9 mouse cellular contexts compared by ENCODE assay signal in genomic region chr10:126961757-126962156, GRCm38 (mm10). TPM values are rescaled to one million over a fixed set of nuclear protein-coding genes. Genes with fewer than 3 reads are reported as not detected.
DNase-seq lines count a peak whose midpoint lies in the region; ATAC-seq and TF ChIP-seq lines count a peak whose summit lies in the region.
"Had no signal": no experiment of that assay in that cellular context is flagged by ENCODE, and none has a peak within 500 bp of the region (broad histone marks: within the 10 kb centered on the region; RNA-seq: fewer than 3 reads in every experiment).

No protein-coding gene starts in this region.

- no peak for ATAC-seq in hindbrain, embryonic 14.5 days (ENCODE audit: low FRiP score)
- peak; percentile 10; the same call in 1 of the 2 replicates for ATAC-seq in forebrain, embryonic 13.5 days
- ATAC-seq in hindbrain, embryonic 13.5 days (ENCODE audit: low FRiP score) = no peak
- peak; percentile 5; the same call in 1 of the 2 replicates for ATAC-seq in limb, embryonic 14.5 days (ENCODE audit: low FRiP score, low read depth)
- ATAC-seq in megakaryocyte, adult 5-6 weeks (ENCODE audit: poor library complexity, severe bottlenecking) = no peak
- no peak for ATAC-seq in midbrain, embryonic 16.5 days

- H3K9me3 ChIP-seq in hindbrain, embryonic 10.5 days = 0 out of 2 replicates have a peak, but pooled peaks cover 2% of the 10 kb centered on the region
- no peaks in the 10 kb centered on the region for H3K9me3 ChIP-seq in hindbrain, embryonic 14.5 days (ENCODE audit: control insufficient read depth, low read length)
- no peaks in the 10 kb centered on the region for H3K9me3 ChIP-seq in forebrain, embryonic 13.5 days (replicated peaks)
- H3K9me3 ChIP-seq in hindbrain, embryonic 13.5 days = no peaks in the 10 kb centered on the region
- no peaks in the 10 kb centered on the region for H3K9me3 ChIP-seq in limb, embryonic 14.5 days (ENCODE audit: control insufficient read depth, low read length)
- no peaks in the 10 kb centered on the region for H3K9me3 ChIP-seq in midbrain, embryonic 16.5 days (replicated peaks; ENCODE audit: control insufficient read depth, low read length, poor library complexity, severe bottlenecking)

- H3K36me3 ChIP-seq in hindbrain, embryonic 10.5 days = no peaks in the 10 kb centered on the region
- no peaks in the 10 kb centered on the region for H3K36me3 ChIP-seq in hindbrain, embryonic 14.5 days (replicated peaks; ENCODE audit: control insufficient read depth, insufficient read depth)
- H3K36me3 ChIP-seq in forebrain, embryonic 13.5 days (ENCODE audit: poor library complexity, severe bottlenecking) = no peaks in the 10 kb centered on the region
- H3K36me3 ChIP-seq in hindbrain, embryonic 13.5 days = no peaks in the 10 kb centered on the region
- H3K36me3 ChIP-seq in limb, embryonic 14.5 days (ENCODE audit: control insufficient read depth, insufficient read depth, low read length) = no peaks in the 10 kb centered on the region
- H3K36me3 ChIP-seq in midbrain, embryonic 16.5 days (ENCODE audit: control insufficient read depth, insufficient read depth, low read length) = no peaks in the 10 kb centered on the region

- peaks cover 46% of the 10 kb centered on the region for H3K4me1 ChIP-seq in hindbrain, embryonic 10.5 days (replicated peaks)
- peaks cover 12% of the 10 kb centered on the region for H3K4me1 ChIP-seq in hindbrain, embryonic 14.5 days (replicated peaks; ENCODE audit: control insufficient read depth, insufficient read depth, low read length)
- peaks cover 29% of the 10 kb centered on the region for H3K4me1 ChIP-seq in forebrain, embryonic 13.5 days
- H3K4me1 ChIP-seq in hindbrain, embryonic 13.5 days (replicated peaks) = peaks cover 23% of the 10 kb centered on the region
- H3K4me1 ChIP-seq in limb, embryonic 14.5 days (ENCODE audit: control insufficient read depth, insufficient read depth, low read length) = peaks cover 37% of the 10 kb centered on the region
- H3K4me1 ChIP-seq in midbrain, embryonic 16.5 days (ENCODE audit: control insufficient read depth, insufficient read depth, low read length) = peaks cover 12% of the 10 kb centered on the region

- DNase-seq in hindbrain, embryonic 10.5 days (ENCODE audit: low spot score) = no peak
- DNase-seq in hindbrain, embryonic 14.5 days (ENCODE audit: low spot score) = no peak
- DNase-seq in adrenal gland, postnatal 25 days = peak; percentile 62
- no peak for DNase-seq in limb, embryonic 14.5 days (ENCODE audit: low spot score)

- H3K4me2 ChIP-seq in hindbrain, embryonic 14.5 days (replicated peaks) = no peak overlapping the region
- peak overlapping the region; percentile 19 for H3K4me2 ChIP-seq in forebrain, embryonic 13.5 days
- H3K4me2 ChIP-seq in hindbrain, embryonic 13.5 days = 0 out of 2 replicates have a peak overlapping the region, but pooled peaks have one; percentile 2
- peak overlapping the region; percentile 25; the same call in 1 of the 2 replicates for H3K4me2 ChIP-seq in limb, embryonic 14.5 days (replicated peaks; ENCODE audit: low read depth, low read length, severe bottlenecking)
- H3K4me2 ChIP-seq in midbrain, embryonic 16.5 days (ENCODE audit: low read length) = no peak overlapping the region

- TF ChIP-seq POLR2A in limb, embryonic 14.5 days (IDR thresholded peaks at IDR 0.05; ENCODE audit: borderline replicate concordance, extremely low read depth, insufficient read depth, insufficient read length) = no peak

- H3K4me3 ChIP-seq in hindbrain, embryonic 10.5 days = peak overlapping the region; percentile 16; the same call in 1 of the 2 replicates
- H3K4me3 ChIP-seq in hindbrain, embryonic 14.5 days (replicated peaks; ENCODE audit: low read length) = no peak overlapping the region
- H3K4me3 ChIP-seq in forebrain, embryonic 13.5 days = no peak overlapping the region
- no peak overlapping the region for H3K4me3 ChIP-seq in hindbrain, embryonic 13.5 days
- no peak overlapping the region for H3K4me3 ChIP-seq in limb, embryonic 14.5 days (replicated peaks; ENCODE audit: low read length)
- no peak overlapping the region for H3K4me3 ChIP-seq in midbrain, embryonic 16.5 days (ENCODE audit: low read depth, low read length)
- H3K4me3 ChIP-seq: megakaryocyte, embryonic 14.5 days had no signal

- H3K9ac ChIP-seq in hindbrain, embryonic 14.5 days = no peak overlapping the region
- H3K9ac ChIP-seq in forebrain, embryonic 13.5 days = no peak overlapping the region
- H3K9ac ChIP-seq in hindbrain, embryonic 13.5 days = no peak overlapping the region
- H3K9ac ChIP-seq in limb, embryonic 14.5 days (ENCODE audit: low read depth, low read length, severe bottlenecking) = no peak overlapping the region
- no peak overlapping the region for H3K9ac ChIP-seq in midbrain, embryonic 16.5 days (ENCODE audit: low read depth, low read length)

- peaks cover 38% of the 10 kb centered on the region for H3K27me3 ChIP-seq in hindbrain, embryonic 10.5 days (ENCODE audit: insufficient read depth, poor library complexity, severe bottlenecking)
- peaks cover 49% of the 10 kb centered on the region for H3K27me3 ChIP-seq in hindbrain, embryonic 14.5 days (ENCODE audit: control insufficient read depth, insufficient read depth, low read length)
- H3K27me3 ChIP-seq in forebrain, embryonic 13.5 days = peaks cover 3% of the 10 kb centered on the region; the same call in 1 of the 2 replicates
- H3K27me3 ChIP-seq in hindbrain, embryonic 13.5 days = peaks cover 76% of the 10 kb centered on the region
- H3K27me3 ChIP-seq in limb, embryonic 14.5 days (ENCODE audit: control insufficient read depth, insufficient read depth, low read length) = no peaks in the 10 kb centered on the region
- H3K27me3 ChIP-seq in midbrain, embryonic 16.5 days (ENCODE audit: control insufficient read depth, insufficient read depth, low read depth, low read length) = no peaks in the 10 kb centered on the region

- WGBS in hindbrain, embryonic 10.5 days = 59% methylated on average over 10 of the region's 10 CpGs
- WGBS in hindbrain, embryonic 14.5 days = 61% methylated on average over 10 of the region's 10 CpGs
- 47% methylated on average over 10 of the region's 10 CpGs for WGBS in forebrain, embryonic 13.5 days
- WGBS in hindbrain, embryonic 13.5 days = 59% methylated on average over 10 of the region's 10 CpGs
- WGBS in limb, embryonic 14.5 days = 77% methylated on average over 10 of the region's 10 CpGs
- 62% methylated on average over 10 of the region's 10 CpGs for WGBS in midbrain, embryonic 16.5 days

- peak overlapping the region; percentile 31 for H3K27ac ChIP-seq in hindbrain, embryonic 10.5 days
- no peak overlapping the region for H3K27ac ChIP-seq in hindbrain, embryonic 14.5 days
- peak overlapping the region; percentile 65 for H3K27ac ChIP-seq in forebrain, embryonic 13.5 days
- H3K27ac ChIP-seq in hindbrain, embryonic 13.5 days = 0 out of 2 replicates have a peak overlapping the region, but pooled peaks have one; percentile 4
- H3K27ac ChIP-seq in limb, embryonic 14.5 days (replicated peaks; ENCODE audit: low read depth, low read length) = peak overlapping the region; percentile 89
- no peak overlapping the region for H3K27ac ChIP-seq in midbrain, embryonic 16.5 days (ENCODE audit: low read length)

RNA-seq across cellular contexts. Expression of gene Ctdsp2, which starts 16.8 kb away (rescaled TPM):
- 33.5 and 36.5 TPM in 2 replicates for polyA plus RNA-seq in hindbrain, embryonic 10.5 days (2016; fragmentation: Nextera tagmentation; extraction: Ambion mirVana)
- polyA plus RNA-seq in hindbrain, embryonic 14.5 days (2014; fragmentation: Nextera tagmentation; extraction: Ambion mirVana) = 22.9 and 25.0 TPM in 2 replicates
- total RNA-seq in adrenal gland, postnatal 25 days (2021) = 125 and 197 TPM in 2 replicates
- polyA plus RNA-seq in forebrain, embryonic 13.5 days (2015; fragmentation: Nextera tagmentation; extraction: Ambion mirVana) = 27.8 and 30.9 TPM in 2 replicates
- 18.9 and 19.8 TPM in 2 replicates for polyA plus RNA-seq in hindbrain, embryonic 13.5 days (2015; fragmentation: Nextera tagmentation; extraction: Ambion mirVana)
- polyA plus RNA-seq in limb, embryonic 14.5 days (2012; rRNA removed) = 230 and 284 TPM in 2 replicates
- 143 and 153 TPM in 2 replicates for polyA plus RNA-seq in limb, embryonic 14.5 days (2014; fragmentation: Nextera tagmentation; extraction: Ambion mirVana)
- total RNA-seq in megakaryocyte, adult 5-6 weeks (2015) = 73.2 and 75.2 TPM in 2 replicates
- total RNA-seq in megakaryocyte, adult 5-6 weeks (2017) = 38.0 and 41.9 TPM in 2 replicates
- 12.0 and 13.5 TPM in 2 replicates for polyA plus RNA-seq in midbrain, embryonic 16.5 days (2015; fragmentation: Nextera tagmentation; extraction: Ambion mirVana)

RNA-seq across cellular contexts. Expression of gene Avil, which starts 38.8 kb away (rescaled TPM):
- polyA plus RNA-seq in hindbrain, embryonic 10.5 days (2016; fragmentation: Nextera tagmentation; extraction: Ambion mirVana) = 0.63 and 1.6 TPM in 2 replicates
- 0.60 and 2.5 TPM in 2 replicates for polyA plus RNA-seq in hindbrain, embryonic 14.5 days (2014; fragmentation: Nextera tagmentation; extraction: Ambion mirVana)
- 3.7 and 3.9 TPM in 2 replicates for total RNA-seq in adrenal gland, postnatal 25 days (2021)
- 0.15 and 0.19 TPM in 2 replicates for polyA plus RNA-seq in forebrain, embryonic 13.5 days (2015; fragmentation: Nextera tagmentation; extraction: Ambion mirVana)
- 5.5 and 5.9 TPM in 2 replicates for polyA plus RNA-seq in hindbrain, embryonic 13.5 days (2015; fragmentation: Nextera tagmentation; extraction: Ambion mirVana)
- polyA plus RNA-seq in limb, embryonic 14.5 days (2012; rRNA removed) = 0.35 and 0.45 TPM in 2 replicates
- polyA plus RNA-seq in limb, embryonic 14.5 days (2014; fragmentation: Nextera tagmentation; extraction: Ambion mirVana) = 0.22 and 0.28 TPM in 2 replicates
- total RNA-seq in megakaryocyte, adult 5-6 weeks (2015) = 0.07 TPM in 1 of 2 replicates, not detected in the other
- total RNA-seq in megakaryocyte, adult 5-6 weeks (2017) = 0.04 and 0.16 TPM in 2 replicates
- 1.7 and 2.8 TPM in 2 replicates for polyA plus RNA-seq in midbrain, embryonic 16.5 days (2015; fragmentation: Nextera tagmentation; extraction: Ambion mirVana)

Comparison
In these comparisons a context has a peak if more than half of its experiments do, and no peak if none do; other contexts are left out.
1. H3K27ac ChIP-seq: peak in hindbrain, embryonic 10.5 days (single experiment), forebrain, embryonic 13.5 days (single experiment), hindbrain, embryonic 13.5 days (single experiment) and limb, embryonic 14.5 days (single experiment); none in hindbrain, embryonic 14.5 days (single experiment) and midbrain, embryonic 16.5 days (single experiment).
2. H3K4me2 ChIP-seq: peak in forebrain, embryonic 13.5 days (single experiment), hindbrain, embryonic 13.5 days (single experiment) and limb, embryonic 14.5 days (single experiment); none in hindbrain, embryonic 14.5 days (single experiment) and midbrain, embryonic 16.5 days (single experiment).
3. ATAC-seq: peak in forebrain, embryonic 13.5 days (single experiment) and limb, embryonic 14.5 days (single experiment); none in hindbrain, embryonic 14.5 days (single experiment), hindbrain, embryonic 13.5 days (single experiment), megakaryocyte, adult 5-6 weeks (single experiment) and midbrain, embryonic 16.5 days (single experiment).